Mouse (Mus musculus) lung, postnatal 36 days (tissue): ENCODE measurements around the gene Kif6.

Experiments
- DNase-seq: peaks from one replicate; pipeline ENCODE4 v3.0.0; 2022; ENCODE audit warnings: mixed read lengths

Kif6 gene

GRCm38 (mm10) chr17:49666728-49667127 is 51.8 kb downstream of the Kif6 start:
- no peak for DNase-seq

- no peak for DNase-seq
These were observed 53.4 kb downstream of the Kif6 start for GRCm38 (mm10) chr17:49668296-49668695.

GRCm38 (mm10) chr17:49671921-49672339 is 57.0 kb downstream of the Kif6 start:
- DNase-seq = no peak

GRCm38 (mm10) chr17:49672421-49672820 is 57.5 kb downstream of the Kif6 start:
- no peak for DNase-seq

- DNase-seq = no peak
These were observed 60.7 kb downstream of the Kif6 start for GRCm38 (mm10) chr17:49675629-49676028.

GRCm38 (mm10) chr17:49681410-49681809 is 66.5 kb downstream of the Kif6 start:
- DNase-seq = no peak

- DNase-seq = no peak
These were observed 69.2 kb downstream of the Kif6 start for GRCm38 (mm10) chr17:49684146-49684545.

GRCm38 (mm10) chr17:49690607-49691454 is 75.9 kb downstream of the Kif6 start:
- peak; percentile 7 for DNase-seq

GRCm38 (mm10) chr17:49691455-49691805 is 76.5 kb downstream of the Kif6 start:
- peak; percentile 15 for DNase-seq

GRCm38 (mm10) chr17:49693206-49693605 is 78.3 kb downstream of the Kif6 start:
- DNase-seq = no peak

- no peak for DNase-seq
These were observed 82.3 kb downstream of the Kif6 start for GRCm38 (mm10) chr17:49697220-49697619.

GRCm38 (mm10) chr17:49703492-49704249 is 88.7 kb downstream of the Kif6 start:
- DNase-seq = no peak

- DNase-seq = no peak
These were observed 94.3 kb downstream of the Kif6 start for GRCm38 (mm10) chr17:49709192-49709591.

- no peak for DNase-seq
These were observed 95.2 kb downstream of the Kif6 start for GRCm38 (mm10) chr17:49710101-49710630.

- DNase-seq = no peak
These were observed 111.3 kb downstream of the Kif6 start for GRCm38 (mm10) chr17:49726206-49726605.

- DNase-seq = no peak
These were observed 112.0 kb downstream of the Kif6 start for GRCm38 (mm10) chr17:49726976-49727375.

- DNase-seq = peak; percentile 54
These were observed 112.6 kb downstream of the Kif6 start for GRCm38 (mm10) chr17:49727428-49728045.

- no peak for DNase-seq
These were observed 114.9 kb downstream of the Kif6 start for GRCm38 (mm10) chr17:49729856-49730255.

GRCm38 (mm10) chr17:49732706-49733105 is 117.8 kb downstream of the Kif6 start:
- peak; percentile 21 for DNase-seq

- DNase-seq = no peak
These were observed 119.1 kb downstream of the Kif6 start for GRCm38 (mm10) chr17:49734079-49734478.

- DNase-seq = no peak
These were observed 119.8 kb downstream of the Kif6 start for GRCm38 (mm10) chr17:49734776-49735175.

GRCm38 (mm10) chr17:49736364-49736763 is 121.4 kb downstream of the Kif6 start:
- no peak for DNase-seq

- DNase-seq = no peak
These were observed 122.4 kb downstream of the Kif6 start for GRCm38 (mm10) chr17:49737217-49737774.
